Mouse (Mus musculus): ENCODE results near the gene Ube3b. TPM values are rescaled to one million over a fixed set of nuclear protein-coding genes. Genes with fewer than 3 reads are reported as not detected.

The Ube3b gene
- total RNA-seq, 2 experiments from 2014 or later = 68.1 to 70.7 TPM

GRCm38 (mm10) chr5:114373174-114373573 lies 7.2 kb upstream of the Ube3b start:
- DNase-seq = peak in 1 of 2 experiments; percentile 47
- intact Hi-C loops (cut with DNase I) = no loop called here

- intact Hi-C loops (cut with DNase I) = no loop called here
- DNase-seq = no peak
Measured at GRCm38 (mm10) chr5:114373581-114373980, 6.8 kb upstream of the Ube3b start.

GRCm38 (mm10) chr5:114374409-114375213 lies 5.8 kb upstream of the Ube3b start:
- intact Hi-C loops (cut with DNase I) = loop anchor here (5.0 kb wide), 1 partner anchor 197 kb away; no protein-coding TSS in a partner anchor
- peak in 1 of 2 experiments; percentile 31 for DNase-seq

DNA sequence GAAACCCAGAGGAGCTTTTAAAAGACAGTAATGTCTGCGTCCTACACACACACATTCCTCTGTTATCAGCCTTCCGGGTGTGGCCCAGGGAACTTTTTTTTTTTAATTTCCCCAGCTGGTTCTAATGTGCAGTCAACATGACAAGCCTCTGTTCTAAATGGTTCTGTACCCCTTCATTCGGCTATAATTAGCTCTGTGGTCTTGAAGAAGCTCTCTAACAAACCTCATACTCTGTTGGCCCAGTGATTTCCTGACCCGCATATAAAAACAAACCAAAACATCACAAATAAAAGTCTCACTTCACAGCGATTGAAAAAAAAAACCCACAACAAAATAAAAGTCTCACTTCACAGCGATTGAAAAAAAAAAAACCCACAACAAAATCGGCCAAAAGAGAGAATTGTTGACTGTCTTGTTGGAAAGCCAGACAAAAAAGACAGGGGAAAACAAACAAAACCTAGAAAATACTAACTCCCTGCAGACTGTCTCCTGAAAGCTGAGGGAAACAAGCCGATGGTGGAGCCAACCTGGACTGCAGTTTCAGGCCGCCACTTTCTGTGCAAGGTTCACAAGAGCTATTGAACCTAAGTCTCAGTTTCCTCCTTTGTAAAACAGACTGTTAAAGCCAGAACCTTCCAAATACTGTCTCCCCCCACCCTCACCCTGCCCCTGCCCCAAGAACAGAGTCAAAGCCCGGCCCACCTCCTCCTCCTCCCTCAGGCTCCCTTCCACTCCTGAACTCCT lies 2.1 kb upstream of the Ube3b start:
- intact Hi-C loops (cut with DNase I) = loop anchor here (5.0 kb wide), 1 partner anchor 201 kb away; no protein-coding TSS in a partner anchor
- DNase-seq = peak; percentile 31 to 42

DNA sequence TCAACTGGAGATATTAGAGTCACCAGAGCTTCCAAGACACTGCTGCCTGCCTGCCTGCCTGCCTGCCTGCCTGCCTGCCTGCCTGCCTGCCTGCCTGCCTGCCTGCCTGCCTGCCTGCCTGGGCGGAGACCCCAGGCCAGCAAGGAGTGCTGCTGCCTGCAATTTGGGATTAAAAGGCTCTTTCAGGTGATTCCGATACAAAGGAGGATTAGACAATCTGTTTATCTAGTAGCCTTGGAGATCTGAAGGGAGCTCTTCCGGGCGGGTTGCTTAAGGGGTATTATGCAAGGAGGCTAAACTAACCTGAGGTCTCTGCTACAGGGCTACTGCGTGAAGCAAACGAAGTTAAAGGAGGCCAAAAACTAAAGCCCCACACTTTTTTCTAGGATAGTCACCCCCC lies 1.5 kb upstream of the Ube3b start:
- peak in 1 of 2 experiments; percentile 15 for DNase-seq
- intact Hi-C loops (cut with DNase I) = loop anchor here (5.0 kb wide), 1 partner anchor 202 kb away; no protein-coding TSS in a partner anchor

DNA sequence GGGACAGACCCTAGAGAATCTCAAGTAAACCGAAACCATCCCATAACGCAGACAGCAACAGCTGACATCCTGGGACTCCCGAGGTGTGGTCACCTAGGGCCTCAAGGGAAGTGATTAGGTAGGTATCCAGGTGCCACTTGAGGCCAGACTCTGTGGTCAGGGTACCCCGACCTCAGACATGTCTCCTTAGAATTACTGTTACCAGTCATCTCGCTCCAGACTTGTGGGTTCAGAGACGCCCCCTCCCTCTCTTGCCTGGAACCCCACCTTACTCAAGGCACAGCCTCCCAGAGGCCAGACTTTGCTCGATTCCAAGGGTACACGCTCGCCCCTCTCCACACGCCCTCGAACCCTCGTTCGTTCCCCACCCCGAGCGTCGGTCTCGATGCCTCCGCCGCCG lies 644 bp upstream of the Ube3b start:
- intact Hi-C loops (cut with DNase I) = loop anchor here (1.0 to 5.0 kb wide), 2 partner anchors 23 to 202 kb away; no protein-coding TSS in a partner anchor
- peak in 1 of 2 experiments; percentile 15 for DNase-seq

- no peak for DNase-seq
- intact Hi-C loops (cut with DNase I) = no loop called here
Measured at GRCm38 (mm10) chr5:114381013-114381351, 575 bp downstream of the Ube3b start.

DNA sequence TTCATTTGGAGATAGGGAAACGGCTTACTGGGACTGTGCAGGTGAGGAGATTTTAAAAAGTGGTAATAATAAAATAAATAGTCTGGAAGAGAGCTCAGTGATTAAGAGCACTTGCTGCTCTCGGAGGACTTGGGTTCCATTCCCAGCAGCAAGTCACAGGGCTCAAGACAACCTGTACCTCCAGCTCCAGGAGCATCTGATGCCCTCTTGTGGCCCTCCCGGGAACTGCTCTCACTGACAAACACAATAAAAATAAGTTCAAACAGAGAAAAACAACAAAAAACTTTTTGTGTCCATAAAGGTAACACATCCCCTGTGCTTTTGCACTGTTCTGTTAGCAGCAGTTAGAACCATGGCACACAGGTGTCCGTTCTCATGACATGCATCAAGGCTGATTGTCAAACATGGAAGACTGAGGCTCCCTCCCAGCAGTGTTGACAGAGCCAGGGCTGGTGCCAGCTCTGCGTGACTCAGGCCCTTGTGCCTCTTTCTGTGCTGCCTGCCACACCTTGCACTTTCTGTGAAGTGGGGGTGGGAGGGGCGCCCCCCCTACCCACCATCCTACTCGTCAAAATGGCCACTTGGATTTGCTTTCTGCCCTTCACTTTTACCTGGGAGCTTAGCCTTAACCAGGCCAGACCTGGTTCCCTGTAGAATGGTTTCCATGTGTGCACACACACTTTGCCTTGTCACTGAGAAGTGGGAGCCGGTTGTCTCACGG lies 2.9 kb downstream of the Ube3b start:
- peak; percentile 37 to 59 for DNase-seq
- intact Hi-C loops (cut with DNase I) = loop anchor here (2.0 kb wide), 1 partner anchor 69 kb away; no protein-coding TSS in a partner anchor

DNA sequence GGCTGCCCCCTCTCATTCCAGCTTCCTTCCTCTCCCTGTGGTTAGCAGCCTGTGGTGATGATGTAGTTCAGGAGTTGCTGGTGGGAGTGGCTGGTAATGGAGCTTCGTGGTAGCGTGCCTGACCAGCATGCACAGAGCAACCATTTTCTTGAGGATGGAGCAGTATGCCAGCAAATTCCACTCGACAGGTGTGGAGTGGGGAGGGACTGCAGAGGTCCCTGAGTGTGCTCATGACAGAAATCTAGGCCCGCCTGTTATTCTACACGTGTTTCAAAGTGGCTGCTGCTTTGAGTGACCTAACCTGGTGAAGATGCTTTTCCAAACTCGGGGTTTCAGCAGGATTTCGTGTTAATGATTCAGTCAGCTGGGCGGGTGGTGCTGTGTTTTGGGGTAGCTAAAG lies 4.0 kb downstream of the Ube3b start:
- DNase-seq = no peak
- intact Hi-C loops (cut with DNase I) = no loop called here

DNA sequence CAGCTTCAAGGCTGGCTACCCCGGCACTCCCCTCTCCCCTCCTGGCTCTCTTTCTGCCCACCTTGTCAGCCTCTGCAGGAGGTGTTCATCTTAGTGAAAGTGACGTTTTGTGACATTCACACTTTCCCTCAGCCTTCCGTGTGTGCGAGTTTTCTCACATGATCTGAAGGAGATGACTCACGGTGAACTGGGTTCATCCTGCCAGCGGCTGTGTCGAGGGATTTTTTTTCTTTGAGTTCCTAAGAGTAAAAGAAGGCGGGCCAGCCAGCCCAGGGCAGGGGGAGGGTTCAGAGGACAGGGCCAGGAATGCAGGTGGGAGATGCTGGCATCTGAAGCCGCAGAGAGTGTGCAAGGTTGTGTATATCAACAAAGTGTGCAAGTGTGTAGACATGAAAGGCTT lies 12.8 kb downstream of the Ube3b start:
- no peak for DNase-seq
- intact Hi-C loops (cut with DNase I) = no loop called here

DNA sequence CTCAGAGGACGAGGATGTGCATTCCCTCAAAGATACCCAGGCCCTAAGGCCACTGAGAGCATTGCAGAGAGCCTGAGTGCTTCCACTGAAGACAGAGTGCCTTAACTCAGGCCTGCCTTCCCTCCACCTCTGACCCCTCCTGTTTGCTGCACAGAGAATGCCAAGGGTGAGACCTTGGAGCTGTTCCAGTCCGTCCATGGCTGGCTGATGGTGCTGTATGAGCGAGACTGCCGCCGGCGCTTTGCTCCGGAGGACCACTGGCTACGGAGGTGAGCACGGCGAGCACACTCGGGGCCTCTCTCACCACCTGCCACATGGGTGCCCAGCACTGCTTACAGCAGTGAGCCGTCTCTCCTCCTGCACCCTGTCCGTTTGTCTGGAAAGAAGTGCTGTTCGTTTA lies 26.2 kb downstream of the Ube3b start:
- no peak for DNase-seq
- intact Hi-C loops (cut with DNase I) = no loop called here

GRCm38 (mm10) chr5:114407269-114407668 lies 26.9 kb downstream of the Ube3b start:
- no peak for DNase-seq
- intact Hi-C loops (cut with DNase I) = no loop called here

DNA sequence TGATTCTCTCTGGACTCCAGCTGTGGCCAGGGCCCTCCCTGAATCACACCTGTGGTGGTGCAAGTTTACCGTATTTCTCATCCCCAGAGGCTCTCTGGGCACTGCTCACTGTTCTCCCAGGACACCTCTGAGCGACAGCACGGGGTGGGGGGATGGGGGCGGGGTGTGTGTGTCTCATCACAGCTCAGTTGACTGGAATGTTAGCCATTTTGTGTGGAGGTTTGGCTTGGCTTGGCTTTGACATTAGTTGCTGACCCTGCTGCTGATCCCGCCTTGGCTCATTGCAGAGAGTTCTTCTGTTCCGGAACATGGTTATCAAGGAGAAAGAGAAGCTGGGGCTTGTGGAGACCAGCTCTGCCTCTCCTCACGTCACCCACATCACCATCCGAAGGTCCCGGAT lies 27.4 kb downstream of the Ube3b start:
- intact Hi-C loops (cut with DNase I) = no loop called here
- no peak for DNase-seq

DNA sequence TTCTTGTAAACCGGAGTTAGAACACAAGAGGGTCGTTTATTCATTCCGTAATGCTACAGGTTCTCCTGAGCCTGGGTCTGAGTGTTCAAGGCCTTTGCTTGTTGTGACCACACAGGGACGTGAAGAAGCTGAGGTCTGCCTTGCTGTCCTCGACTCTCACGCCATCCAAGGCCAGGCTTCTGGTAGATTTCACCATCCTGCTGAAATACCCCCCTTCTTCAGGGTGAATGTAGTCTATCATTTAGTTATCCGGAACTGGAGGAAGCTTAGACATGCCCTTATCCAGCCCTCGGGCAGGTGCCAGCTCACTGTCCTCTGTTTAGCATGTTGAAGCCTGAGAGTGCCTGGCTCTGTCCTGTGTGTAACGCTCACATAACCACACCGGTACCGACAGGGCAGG lies 28.4 kb downstream of the Ube3b start:
- intact Hi-C loops (cut with DNase I) = no loop called here
- no peak for DNase-seq

- no peak for DNase-seq
Measured at GRCm38 (mm10) chr5:114410429-114410828, 30.0 kb downstream of the Ube3b start.

GRCm38 (mm10) chr5:114412361-114412998 lies 32.1 kb downstream of the Ube3b start:
- DNase-seq = no peak
- intact Hi-C loops (cut with DNase I) = no loop called here

More at GRCm38 (mm10) chr5:114410429-114410828, 30.0 kb downstream of the Ube3b start:
- intact Hi-C loops (cut with DNase I) = no loop called here

- DNase-seq = peak in 1 of 2 experiments; percentile 24
- intact Hi-C loops (cut with DNase I) = no loop called here
Measured at GRCm38 (mm10) chr5:114413067-114413735, 32.8 kb downstream of the Ube3b start.

DNA sequence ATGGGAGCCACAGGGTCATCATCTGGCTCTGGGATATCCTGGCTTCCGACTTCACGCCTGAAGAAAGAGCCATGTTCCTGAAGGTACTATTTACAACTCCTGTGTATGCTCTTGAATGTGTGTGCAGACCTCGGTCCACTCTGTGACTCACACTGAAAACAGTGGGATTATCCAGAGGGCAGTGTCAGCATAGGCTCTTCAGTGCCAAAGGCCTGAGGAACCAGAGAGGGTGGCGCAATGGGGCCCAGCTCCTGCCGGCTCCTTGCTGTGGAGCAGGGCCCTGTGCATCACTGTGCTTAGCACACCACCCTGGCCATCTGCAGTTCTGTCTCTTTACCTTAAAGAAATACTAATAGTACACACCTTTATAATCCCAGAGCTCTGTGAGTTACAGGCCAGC lies 35.2 kb downstream of the Ube3b start:
- no peak for DNase-seq
- intact Hi-C loops (cut with DNase I) = no loop called here

DNA sequence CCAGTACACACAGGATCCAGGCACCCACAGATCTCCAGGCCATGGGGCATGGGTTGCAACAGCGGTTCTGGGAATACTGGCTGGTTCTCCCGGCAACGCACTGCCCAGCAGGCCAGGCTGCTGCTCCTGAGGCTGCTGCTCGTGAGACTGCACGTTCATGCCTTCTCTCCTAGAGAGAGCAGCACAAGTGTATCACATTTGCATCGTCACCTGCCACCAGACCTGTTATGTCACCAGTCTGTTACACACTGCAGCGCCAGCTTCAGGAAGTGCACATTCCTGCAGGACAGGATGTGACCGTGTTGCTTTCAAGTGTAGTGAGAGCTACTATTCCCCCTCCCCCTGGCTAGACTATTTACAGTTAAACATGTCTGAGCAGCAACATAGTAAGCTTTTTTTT lies 36.4 kb downstream of the Ube3b start:
- intact Hi-C loops (cut with DNase I) = no loop called here
- no peak for DNase-seq

- DNase-seq = peak in 1 of 2 experiments; percentile 28
- intact Hi-C loops (cut with DNase I) = no loop called here
Measured at GRCm38 (mm10) chr5:114418541-114418940, 38.1 kb downstream of the Ube3b start.

Measured in heart, postnatal 10 days (tissue).